ENCODE assay signal across 9 mouse cellular contexts in the genomic region with DNA sequence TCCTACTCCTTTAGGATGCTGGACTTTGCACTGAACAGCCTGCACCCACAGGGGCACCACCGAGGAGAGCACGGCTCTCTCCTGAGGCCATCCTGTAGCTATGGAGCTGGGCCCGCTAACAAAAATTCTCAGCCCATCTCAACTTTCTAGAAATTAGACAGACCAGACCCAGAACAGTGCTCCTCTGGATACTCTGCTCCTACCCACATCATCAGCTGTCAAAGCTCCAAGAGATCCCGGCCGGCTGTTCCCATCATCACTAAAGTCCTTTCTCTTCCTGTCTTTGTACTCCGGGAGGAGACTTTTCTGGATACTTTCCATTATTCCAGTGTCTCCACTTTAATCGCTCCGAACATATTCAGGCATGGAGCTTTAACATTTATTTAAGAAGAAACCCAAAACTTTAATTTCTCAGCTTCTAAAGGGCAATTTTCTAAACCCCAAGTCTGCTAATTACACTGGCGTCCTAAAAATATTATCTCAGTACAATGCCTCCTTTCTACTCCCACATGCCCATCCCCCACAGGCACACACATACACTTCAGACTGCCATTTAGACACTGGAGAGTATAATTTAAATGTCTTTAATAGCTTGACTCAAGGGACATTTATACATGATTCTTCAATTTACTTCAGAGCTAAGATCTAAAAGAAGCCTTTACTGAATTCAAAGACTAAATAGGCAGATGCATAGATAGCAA. TPM values are rescaled to one million over a fixed set of nuclear protein-coding genes. Genes with fewer than 3 reads are reported as not detected.
DNase-seq lines count a peak whose midpoint lies in the region; ATAC-seq lines count a peak whose summit lies in the region.
"Had no signal": no experiment of that assay in that cellular context is flagged by ENCODE, and none has a peak within 500 bp of the region (broad histone marks: within the 10 kb centered on the region; RNA-seq: fewer than 3 reads in every experiment).

No protein-coding gene starts in this region.

- no peak overlapping the region for H3K4me3 ChIP-seq in embryonic facial prominence, embryonic 10.5 days
- H3K4me3 ChIP-seq in heart, embryonic 16.5 days (ENCODE audit: low read length) = no peak overlapping the region

- no peaks in the 10 kb centered on the region for H3K9me3 ChIP-seq in embryonic facial prominence, embryonic 10.5 days
- no peaks in the 10 kb centered on the region for H3K9me3 ChIP-seq in heart, embryonic 16.5 days (replicated peaks; ENCODE audit: control insufficient read depth, low read length)

- H3K4me2 ChIP-seq in heart, embryonic 16.5 days (ENCODE audit: low read depth, low read length) = no peak overlapping the region

- no peak overlapping the region for H3K9ac ChIP-seq in heart, embryonic 16.5 days (ENCODE audit: low read length)

- ATAC-seq in heart, embryonic 16.5 days (replicated peaks; ENCODE audit: extremely low read depth, insufficient read depth, low FRiP score) = 0 out of 2 replicates have a peak, but pooled peaks have one; percentile 28

- H3K36me3 ChIP-seq in embryonic facial prominence, embryonic 10.5 days (replicated peaks) = peaks cover 13% of the 10 kb centered on the region
- H3K36me3 ChIP-seq in heart, embryonic 16.5 days (ENCODE audit: control insufficient read depth, insufficient read depth) = no peaks in the 10 kb centered on the region

- 47% methylated on average over 9 of the region's 9 CpGs for WGBS in embryonic facial prominence, embryonic 10.5 days
- WGBS in heart, embryonic 16.5 days = 46% methylated on average over 9 of the region's 9 CpGs

- peak; percentile 35 for DNase-seq in layer of hippocampus, adult 11-12 months (ENCODE audit: low spot score)
- no peak for DNase-seq in layer of hippocampus, postnatal 10 days (ENCODE audit: low spot score in 2 of 2)
- peak; percentile 43 for DNase-seq in embryonic facial prominence, embryonic 10.5 days (ENCODE audit: low spot score)
- peak; percentile 67 to 76 for DNase-seq in kidney, postnatal 4 days
- no peak for DNase-seq in cerebellum, postnatal 14 days
- no peak for DNase-seq in adrenal gland, adult 2 months
- DNase-seq in urinary bladder, postnatal 10 days (ENCODE audit: low spot score) = no peak

- H3K27ac ChIP-seq in embryonic facial prominence, embryonic 10.5 days (replicated peaks) = peak overlapping the region; percentile 52
- peak overlapping the region; percentile 66 for H3K27ac ChIP-seq in heart, embryonic 16.5 days (ENCODE audit: low read length)
- H3K27ac ChIP-seq: macrophage had no signal

- H3K4me1 ChIP-seq in embryonic facial prominence, embryonic 10.5 days = peaks cover 63% of the 10 kb centered on the region
- H3K4me1 ChIP-seq in heart, embryonic 16.5 days (ENCODE audit: control insufficient read depth, insufficient read depth, low read length) = peaks cover 20% of the 10 kb centered on the region

- H3K27me3 ChIP-seq in embryonic facial prominence, embryonic 10.5 days (replicated peaks; ENCODE audit: low read depth, poor library complexity, severe bottlenecking) = no peaks in the 10 kb centered on the region
- H3K27me3 ChIP-seq in heart, embryonic 16.5 days (ENCODE audit: control insufficient read depth, insufficient read depth, low read length) = no peaks in the 10 kb centered on the region

RNA-seq across cellular contexts. Expression of a gene that starts 2.6 kb away (rescaled TPM):
- 1 to 10 TPM; 4.0 to 5.8 TPM for total RNA-seq in layer of hippocampus, postnatal 10 days (2021)
- 3.9 and 4.4 TPM in 2 replicates for polyA plus RNA-seq in embryonic facial prominence, embryonic 10.5 days (2016; fragmentation: Nextera tagmentation; extraction: Ambion mirVana)
- 2.1 and 3.4 TPM in 2 replicates for polyA plus RNA-seq in heart, embryonic 16.5 days (2015; fragmentation: Nextera tagmentation; extraction: Ambion mirVana)
- 1 to 10 TPM; 1.8 to 2.2 TPM for total RNA-seq in adrenal gland, adult 2 months (2021)
- polyA plus RNA-seq in adrenal gland, adult 2 months (2012; rRNA removed) = not detected in 2 replicates

RNA-seq across cellular contexts. Expression of a gene that starts 21.0 kb away (rescaled TPM):
- total RNA-seq in layer of hippocampus, postnatal 10 days (2021) = 100 to 1,000 TPM; 126 to 129 TPM
- 82.6 and 89.3 TPM in 2 replicates for polyA plus RNA-seq in embryonic facial prominence, embryonic 10.5 days (2016; fragmentation: Nextera tagmentation; extraction: Ambion mirVana)
- polyA plus RNA-seq in heart, embryonic 16.5 days (2015; fragmentation: Nextera tagmentation; extraction: Ambion mirVana) = 86.8 and 98.1 TPM in 2 replicates
- total RNA-seq in adrenal gland, adult 2 months (2021) = 100 to 1,000 TPM in 1 of 2 experiments, 10 to 100 TPM in 1; 64.3 to 103 TPM
- polyA plus RNA-seq in adrenal gland, adult 2 months (2012; rRNA removed) = 29.1 and 34.1 TPM in 2 replicates

RNA-seq across cellular contexts. Expression of a gene that starts 49.0 kb away (rescaled TPM):
- 10 to 100 TPM; 19.6 to 22.3 TPM for total RNA-seq in layer of hippocampus, postnatal 10 days (2021)
- polyA plus RNA-seq in embryonic facial prominence, embryonic 10.5 days (2016; fragmentation: Nextera tagmentation; extraction: Ambion mirVana) = 269 and 272 TPM in 2 replicates
- polyA plus RNA-seq in heart, embryonic 16.5 days (2015; fragmentation: Nextera tagmentation; extraction: Ambion mirVana) = 101 and 110 TPM in 2 replicates
- 10 to 100 TPM; 10.2 to 27.9 TPM for total RNA-seq in adrenal gland, adult 2 months (2021)
- 0.19 and 0.48 TPM in 2 replicates for polyA plus RNA-seq in adrenal gland, adult 2 months (2012; rRNA removed)

RNA-seq across cellular contexts. Expression of a gene that starts 53.3 kb away (rescaled TPM):
- 10 to 100 TPM; 17.1 to 18.5 TPM for total RNA-seq in layer of hippocampus, postnatal 10 days (2021)
- polyA plus RNA-seq in embryonic facial prominence, embryonic 10.5 days (2016; fragmentation: Nextera tagmentation; extraction: Ambion mirVana) = 29.0 and 31.8 TPM in 2 replicates
- polyA plus RNA-seq in heart, embryonic 16.5 days (2015; fragmentation: Nextera tagmentation; extraction: Ambion mirVana) = 30.5 TPM in 2 replicates
- total RNA-seq in adrenal gland, adult 2 months (2021) = 10 to 100 TPM; 26.0 to 28.5 TPM
- polyA plus RNA-seq in adrenal gland, adult 2 months (2012; rRNA removed) = 2.1 and 2.2 TPM in 2 replicates

RNA-seq across cellular contexts. Expression of a gene that starts 59.2 kb away (rescaled TPM):
- 100 to 1,000 TPM; 612 to 638 TPM for total RNA-seq in layer of hippocampus, postnatal 10 days (2021)
- polyA plus RNA-seq in embryonic facial prominence, embryonic 10.5 days (2016; fragmentation: Nextera tagmentation; extraction: Ambion mirVana) = 1,235 and 1,262 TPM in 2 replicates
- polyA plus RNA-seq in heart, embryonic 16.5 days (2015; fragmentation: Nextera tagmentation; extraction: Ambion mirVana) = 681 and 801 TPM in 2 replicates
- total RNA-seq in adrenal gland, adult 2 months (2021) = 1,000 to 10,000 TPM in 1 of 2 experiments, 100 to 1,000 TPM in 1; 966 to 1,016 TPM
- 83.8 and 120 TPM in 2 replicates for polyA plus RNA-seq in adrenal gland, adult 2 months (2012; rRNA removed)

Comparison
In these comparisons a context has a peak if more than half of its experiments do, and no peak if none do; other contexts are left out.
1. DNase-seq: peak in layer of hippocampus, adult 11-12 months (single experiment), embryonic facial prominence, embryonic 10.5 days (single experiment) and kidney, postnatal 4 days (2 of 2); none in layer of hippocampus, postnatal 10 days (0 of 2), cerebellum, postnatal 14 days (0 of 2), adrenal gland, adult 2 months (single experiment) and urinary bladder, postnatal 10 days (single experiment).
2. RNA of a gene that starts 49.0 kb away (polyA plus RNA-seq): 269 to 272 TPM in embryonic facial prominence, embryonic 10.5 days and 101 to 110 TPM in heart, embryonic 16.5 days; 0.19 to 0.48 TPM in adrenal gland, adult 2 months; every median in the first group is over 10 times any median in the second.